Mouse (Mus musculus): ENCODE data around the gene Mapkapk3.

GRCm38 (mm10) chr9:107272284-107272683 is 17.4 kb downstream of the Mapkapk3 start:
- no peak for TF ChIP-seq CTCF (IDR thresholded peaks at IDR 0.05; ENCODE audit: extremely low read depth, insufficient read depth, insufficient read length, insufficient replicate concordance)
- no peak for TF ChIP-seq POLR2A (IDR thresholded peaks at IDR 0.05; ENCODE audit: low read depth, low read length)

All from spleen, adult 2 months (tissue).